In the genomic region with DNA sequence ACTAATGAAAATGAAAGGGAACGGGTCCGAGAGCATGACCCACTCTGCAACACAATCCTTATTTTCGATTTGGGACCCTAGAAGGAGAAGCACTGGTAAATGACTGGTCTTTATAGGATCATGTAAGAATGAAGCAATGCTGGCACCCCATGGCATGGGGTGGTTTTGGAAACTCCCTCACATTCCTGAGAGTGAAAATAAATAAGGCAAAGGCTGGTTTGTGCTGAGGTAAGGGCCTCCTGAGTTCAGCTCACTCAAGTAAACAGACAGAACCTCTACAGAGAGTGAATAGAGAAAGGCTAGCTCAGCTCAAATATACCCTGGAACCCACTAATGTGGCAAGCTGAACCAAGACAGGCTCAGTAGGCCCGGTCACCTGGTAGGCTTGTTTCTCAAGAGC, we compare ENCODE assay signal across 19 mouse cellular contexts.
DNase-seq lines count a peak whose midpoint lies in the region; ATAC-seq and TF ChIP-seq lines count a peak whose summit lies in the region.
"Had no signal": no experiment of that assay in that cellular context is flagged by ENCODE, and none has a peak within 500 bp of the region (broad histone marks: within the 10 kb centered on the region; RNA-seq: fewer than 3 reads in every experiment).

No protein-coding gene starts in this region.

- H3K27me3 ChIP-seq in heart, embryonic 16.5 days (ENCODE audit: control insufficient read depth, insufficient read depth, low read length), result no peaks in the 10 kb centered on the region
- H3K27me3 ChIP-seq in liver, postnatal 0 days (ENCODE audit: insufficient read depth, low read length), result no peaks in the 10 kb centered on the region
- no peaks in the 10 kb centered on the region for H3K27me3 ChIP-seq in embryonic facial prominence, embryonic 15.5 days
- H3K27me3 ChIP-seq: forebrain, embryonic 12.5 days; heart, embryonic 13.5 days; hindbrain, embryonic 12.5 days had no signal

- H3K27ac ChIP-seq in heart, embryonic 16.5 days (ENCODE audit: low read length), result peak overlapping the region; percentile 23; the same call in 1 of the 2 replicates
- H3K27ac ChIP-seq in liver, postnatal 0 days (ENCODE audit: low read depth), result no peak overlapping the region
- H3K27ac ChIP-seq in embryonic facial prominence, embryonic 15.5 days (replicated peaks), result 0 out of 2 replicates have a peak overlapping the region, but pooled peaks have one; percentile 6
- H3K27ac ChIP-seq: forebrain, embryonic 12.5 days; heart, embryonic 13.5 days; hindbrain, embryonic 12.5 days had no signal

- DNase-seq in heart, adult 9 months (ENCODE audit: low spot score in 2 of 2), result no peak
- DNase-seq in liver, postnatal 0 days, result no peak
- no peak for DNase-seq in liver
- DNase-seq in adrenal gland, postnatal 4 days (ENCODE audit: low spot score in 2 of 2), result no peak
- DNase-seq: adrenal gland, postnatal 14 days; cerebellum, adult 18-20 months; cerebellum, adult 9-11 months; cerebellum, postnatal 36 days; gastrocnemius, postnatal 14 days; heart, postnatal 10 days; heart, postnatal 4 days had no signal

- TF ChIP-seq EP300 in liver, postnatal 0 days (IDR thresholded peaks at IDR 0.05; ENCODE audit: low read depth), result no peak

- no peak overlapping the region for H3K9ac ChIP-seq in heart, embryonic 16.5 days (ENCODE audit: low read length)
- H3K9ac ChIP-seq in liver, postnatal 0 days (replicated peaks), result no peak overlapping the region
- H3K9ac ChIP-seq in embryonic facial prominence, embryonic 15.5 days, result no peak overlapping the region
- H3K9ac ChIP-seq: forebrain, embryonic 12.5 days; heart, embryonic 13.5 days; hindbrain, embryonic 12.5 days had no signal

- no peak overlapping the region for H3K4me2 ChIP-seq in heart, embryonic 16.5 days (ENCODE audit: low read depth, low read length)
- no peak overlapping the region for H3K4me2 ChIP-seq in liver, postnatal 0 days (ENCODE audit: low read depth, low read length)
- H3K4me2 ChIP-seq in embryonic facial prominence, embryonic 15.5 days (replicated peaks), result no peak overlapping the region
- H3K4me2 ChIP-seq: forebrain, embryonic 12.5 days; heart, embryonic 13.5 days; hindbrain, embryonic 12.5 days had no signal

- peaks cover 60% of the 10 kb centered on the region for H3K4me1 ChIP-seq in heart, embryonic 16.5 days (ENCODE audit: control insufficient read depth, insufficient read depth, low read length)
- peaks cover 6% of the 10 kb centered on the region; the same call in 1 of the 2 replicates for H3K4me1 ChIP-seq in liver, postnatal 0 days (ENCODE audit: insufficient read depth)
- H3K4me1 ChIP-seq in embryonic facial prominence, embryonic 15.5 days, result peaks cover 54% of the 10 kb centered on the region
- H3K4me1 ChIP-seq: forebrain, embryonic 12.5 days had no signal

- 85% methylated on average over 4 of the region's 4 CpGs for WGBS in heart, embryonic 16.5 days
- 76% methylated on average over 4 of the region's 4 CpGs for WGBS in liver, postnatal 0 days (ENCODE audit: insufficient replicate concordance)
- WGBS in embryonic facial prominence, embryonic 15.5 days, result 78% methylated on average over 4 of the region's 4 CpGs

- H3K9me3 ChIP-seq in heart, embryonic 16.5 days (replicated peaks; ENCODE audit: control insufficient read depth, low read length), result no peaks in the 10 kb centered on the region
- H3K9me3 ChIP-seq in liver, postnatal 0 days (ENCODE audit: low read length), result no peaks in the 10 kb centered on the region
- no peaks in the 10 kb centered on the region for H3K9me3 ChIP-seq in embryonic facial prominence, embryonic 15.5 days (replicated peaks)
- H3K9me3 ChIP-seq: forebrain, embryonic 12.5 days; heart, embryonic 13.5 days; hindbrain, embryonic 12.5 days had no signal

- no peaks in the 10 kb centered on the region for H3K36me3 ChIP-seq in heart, embryonic 16.5 days (ENCODE audit: control insufficient read depth, insufficient read depth)
- no peaks in the 10 kb centered on the region for H3K36me3 ChIP-seq in liver, postnatal 0 days (replicated peaks; ENCODE audit: insufficient read depth, low read length)
- H3K36me3 ChIP-seq in embryonic facial prominence, embryonic 15.5 days, result 0 out of 2 replicates have a peak, but pooled peaks cover 13% of the 10 kb centered on the region
- H3K36me3 ChIP-seq: forebrain, embryonic 12.5 days; heart, embryonic 13.5 days; hindbrain, embryonic 12.5 days had no signal

- TF ChIP-seq CTCF in liver, postnatal 0 days (IDR thresholded peaks at IDR 0.05; ENCODE audit: low read depth), result no peak

- ATAC-seq in heart, embryonic 16.5 days (replicated peaks; ENCODE audit: extremely low read depth, insufficient read depth, low FRiP score), result no peak
- peak; percentile 45 for ATAC-seq in liver, postnatal 0 days
- ATAC-seq in embryonic facial prominence, embryonic 15.5 days (ENCODE audit: insufficient number of reproducible peaks, low FRiP score, low TSS enrichment, low read depth), result no peak
- ATAC-seq: forebrain, embryonic 16.5 days; hindbrain, embryonic 16.5 days; inflammation-experienced regulatory T-cells, adult 6 months had no signal

- H3K4me3 ChIP-seq in heart, embryonic 16.5 days (ENCODE audit: low read length), result no peak overlapping the region
- H3K4me3 ChIP-seq in liver, postnatal 0 days (ENCODE audit: low read depth, low read length), result no peak overlapping the region
- H3K4me3 ChIP-seq in embryonic facial prominence, embryonic 15.5 days (replicated peaks), result no peak overlapping the region
- H3K4me3 ChIP-seq: forebrain, embryonic 12.5 days; heart, embryonic 13.5 days; hindbrain, embryonic 12.5 days had no signal
